Mouse (Mus musculus): ENCODE data around the gene Smg9. TPM values are rescaled to one million over a fixed set of nuclear protein-coding genes. Genes with fewer than 3 reads are reported as not detected.

The Smg9 gene
- total RNA-seq, 4 experiments from 2014 or later: 8.8 to 10.4 (median 9.9) TPM

Other genes with a start within 250 kb of the Smg9 start
- under 1 TPM in 3 of 4 experiments, not detected in 1; 0.15 to 0.34 (median 0.19) TPM for gene Zfp114, start 224.6 kb upstream of the Smg9 start, total RNA-seq (2022)
- 1 to 10 TPM; 2.1 to 3.7 (median 2.9) TPM for gene Zfp111, start 188.2 kb upstream of the Smg9 start, total RNA-seq (2022)
- 1 to 10 TPM; 2.1 to 3.5 (median 3.2) TPM for gene Zfp109, start 162.1 kb upstream of the Smg9 start, total RNA-seq (2022)
- gene Zfp108, start 144.8 kb upstream of the Smg9 start, total RNA-seq (2022): 1 to 10 TPM; 2.0 to 2.4 (median 2.2) TPM
- gene Zfp93, start 129.2 kb upstream of the Smg9 start, total RNA-seq (2022): 1 to 10 TPM; 5.9 to 6.9 (median 6.2) TPM
- gene Zfp61, start 98.4 kb upstream of the Smg9 start, total RNA-seq (2022): 1 to 10 TPM; 2.8 to 4.9 (median 3.3) TPM
- gene Zfp94, start 83.0 kb upstream of the Smg9 start, total RNA-seq (2022): 1 to 10 TPM; 1.7 to 3.1 (median 2.9) TPM
- not detected for gene Tescl, start 65.7 kb upstream of the Smg9 start, total RNA-seq (2022)
- gene Lypd5, start 50.4 kb upstream of the Smg9 start, total RNA-seq (2022): not detected
- gene Kcnn4, start 29.4 kb upstream of the Smg9 start, total RNA-seq (2022): under 1 TPM; 0.17 to 0.74 (median 0.24) TPM
- gene Irgc1, start 52.7 kb downstream of the Smg9 start, total RNA-seq (2022): not detected
- under 1 TPM; 0.41 to 0.92 (median 0.63) TPM for gene Plaur, start 62.9 kb downstream of the Smg9 start, total RNA-seq (2022)
- gene Cadm4, start 82.4 kb downstream of the Smg9 start, total RNA-seq (2022): 1 to 10 TPM in 3 of 4 experiments, under 1 TPM in 1; 0.87 to 3.6 (median 1.8) TPM
- gene Zfp428, start 107.4 kb downstream of the Smg9 start, total RNA-seq (2022): 1 to 10 TPM; 2.5 to 5.2 (median 4.0) TPM
- gene AC161166.1, start 112.8 kb downstream of the Smg9 start, total RNA-seq (2022): not detected
- 10 to 100 TPM; 10.9 to 15.8 (median 12.7) TPM for gene Irgq, start 131.1 kb downstream of the Smg9 start, total RNA-seq (2022)
- gene Pinlyp, start 146.5 kb downstream of the Smg9 start, total RNA-seq (2022): not detected
- gene Xrcc1, start 146.7 kb downstream of the Smg9 start, total RNA-seq (2022): 10 to 100 TPM; 16.1 to 22.1 (median 17.3) TPM
- 10 to 100 TPM; 23.1 to 30.0 (median 24.6) TPM for gene Ethe1, start 187.9 kb downstream of the Smg9 start, total RNA-seq (2022)
- under 1 TPM in 1 of 4 experiments, not detected in 3; 0.10 TPM for gene Zfp575, start 188.0 kb downstream of the Smg9 start, total RNA-seq (2022)
- under 1 TPM; 0.27 to 0.75 (median 0.61) TPM for gene Phldb3, start 211.1 kb downstream of the Smg9 start, total RNA-seq (2022)
- not detected for gene Lypd3, start 236.9 kb downstream of the Smg9 start, total RNA-seq (2022)